Mouse (Mus musculus) lung, postnatal 36 days (tissue): ENCODE measurements at regions not wholly inside any gene's neighbourhood (a gene's known extent, or its start where the extent isn't known, plus 50 kb on each side); places are given as distances from the start of the nearest gene placed in this dataset.

Experiments used
- DNase-seq: peaks from one replicate; pipeline ENCODE4 v3.0.0; 2022; ENCODE audit warnings: mixed read lengths

GRCm38 (mm10) chr2:78972288-78973117 is 104.6 kb downstream of the Ube2e3 start:
- no peak for DNase-seq

- DNase-seq = no peak
Observed at GRCm38 (mm10) chr2:78973811-78974210, 105.9 kb downstream of the Ube2e3 start.

DNA sequence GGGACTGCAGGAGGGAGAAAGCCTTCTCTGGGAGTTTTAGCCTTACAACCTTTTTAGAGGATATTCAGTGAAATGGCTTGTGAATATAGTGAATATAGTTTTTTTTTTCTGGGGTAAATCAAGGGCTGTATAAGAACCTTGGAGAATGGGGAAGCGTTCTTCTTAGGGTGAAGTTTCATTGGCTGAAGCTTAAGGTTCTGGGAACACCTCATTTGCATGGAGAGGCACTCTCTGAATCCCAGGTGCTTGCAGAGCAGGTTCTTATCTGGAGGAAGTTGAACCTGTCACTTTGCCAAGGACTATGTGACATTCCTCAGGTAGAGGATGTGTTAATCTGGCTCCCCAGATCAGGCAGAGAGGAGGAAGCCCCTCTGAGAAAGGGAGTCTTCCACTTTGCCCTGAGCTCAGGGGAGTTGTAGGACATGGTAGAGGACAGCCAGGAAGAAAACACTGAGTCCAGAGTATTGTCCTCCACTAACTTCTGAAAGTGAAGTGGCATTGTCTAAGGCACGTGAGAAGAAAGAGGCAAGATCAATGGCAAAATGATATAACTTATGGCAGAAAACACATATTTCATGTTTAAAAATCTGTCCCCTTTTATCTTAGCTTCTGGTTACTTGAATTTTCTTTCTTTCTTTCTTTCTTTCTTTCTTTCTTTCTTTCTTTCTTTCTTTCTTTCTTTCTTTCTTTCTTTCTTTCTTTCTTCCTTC is 106.9 kb downstream of the Ube2e3 start:
- DNase-seq = no peak

- no peak for DNase-seq
Observed at GRCm38 (mm10) chr2:78975393-78975774, 107.5 kb downstream of the Ube2e3 start.

DNA sequence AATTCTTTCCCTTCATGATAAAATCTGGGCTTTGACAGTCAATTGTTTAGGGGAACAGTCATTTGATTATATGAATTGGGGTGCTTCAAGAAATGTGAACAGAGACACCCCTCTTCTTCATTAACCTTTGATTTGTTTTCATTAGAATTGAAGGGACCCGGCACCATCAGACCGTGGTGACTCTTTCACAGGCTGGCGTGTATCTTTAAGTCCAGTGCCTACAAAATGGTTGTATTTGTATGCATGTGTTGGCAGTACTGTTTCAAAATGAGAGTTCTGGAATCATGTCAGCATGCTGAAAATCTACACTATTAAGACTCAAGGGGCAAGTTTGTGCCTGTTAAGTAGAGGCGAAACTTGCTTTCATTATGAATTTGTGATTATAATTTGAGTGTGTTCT is 108.2 kb downstream of the Ube2e3 start:
- no peak for DNase-seq

DNA sequence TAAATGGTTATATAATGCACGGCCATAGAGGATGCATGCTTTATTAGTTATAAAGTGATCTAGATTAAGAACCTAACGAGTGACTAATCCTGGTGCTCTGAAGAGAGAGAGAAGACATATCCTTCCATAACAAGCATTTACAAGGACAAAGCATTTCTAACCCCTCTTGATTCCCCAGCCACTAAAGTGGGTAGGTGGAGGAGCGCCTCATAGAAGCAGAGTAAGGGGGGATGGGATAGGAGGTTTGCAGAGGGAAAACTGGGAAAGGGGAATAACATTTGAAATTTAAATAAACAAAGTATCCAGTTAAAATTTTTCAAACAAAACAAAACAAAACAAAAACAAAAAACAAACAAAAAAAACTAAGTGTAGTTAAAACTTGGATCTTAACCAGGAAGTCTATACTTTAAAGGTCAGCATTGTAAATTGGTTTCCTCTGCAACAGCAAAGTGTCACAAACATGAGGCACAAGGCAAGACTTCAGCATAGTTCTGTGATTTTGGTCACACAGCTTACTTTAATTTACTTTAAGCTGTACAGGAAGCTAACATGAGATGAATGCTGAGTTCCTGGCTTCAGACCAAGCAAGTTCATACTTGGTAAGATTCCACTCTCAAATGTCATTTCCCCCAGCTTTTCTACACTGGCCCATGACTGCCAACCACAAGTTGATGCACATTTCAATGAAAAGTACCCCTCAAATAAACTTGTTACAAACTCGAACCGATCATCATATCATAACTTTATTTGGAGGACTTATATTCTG is 109.9 kb downstream of the Ube2e3 start:
- peak; percentile 10 for DNase-seq

- no peak for DNase-seq
Observed at GRCm38 (mm10) chr2:78980019-78980418, 112.1 kb downstream of the Ube2e3 start.

- DNase-seq = no peak
Observed at GRCm38 (mm10) chr2:78980661-78981229, 112.8 kb downstream of the Ube2e3 start.

DNA sequence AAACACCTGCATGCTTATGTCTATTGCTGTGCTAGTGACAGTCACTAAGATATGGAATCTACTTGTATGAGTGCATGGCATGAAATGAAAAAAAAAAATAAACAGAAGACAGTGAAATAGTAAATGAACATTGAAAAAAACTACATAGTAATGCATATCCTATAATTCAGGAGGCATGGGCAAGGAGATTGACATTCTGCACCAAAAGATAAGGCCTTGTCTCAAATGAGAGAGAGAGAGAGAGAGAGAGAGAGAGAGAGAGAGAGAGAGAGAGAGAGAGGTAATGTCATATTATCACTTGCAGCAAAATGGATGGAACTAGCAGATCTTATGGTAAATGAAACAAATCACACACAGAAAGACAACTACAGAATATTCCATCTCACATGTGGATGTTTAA is 115.4 kb downstream of the Ube2e3 start:
- DNase-seq = no peak

DNA sequence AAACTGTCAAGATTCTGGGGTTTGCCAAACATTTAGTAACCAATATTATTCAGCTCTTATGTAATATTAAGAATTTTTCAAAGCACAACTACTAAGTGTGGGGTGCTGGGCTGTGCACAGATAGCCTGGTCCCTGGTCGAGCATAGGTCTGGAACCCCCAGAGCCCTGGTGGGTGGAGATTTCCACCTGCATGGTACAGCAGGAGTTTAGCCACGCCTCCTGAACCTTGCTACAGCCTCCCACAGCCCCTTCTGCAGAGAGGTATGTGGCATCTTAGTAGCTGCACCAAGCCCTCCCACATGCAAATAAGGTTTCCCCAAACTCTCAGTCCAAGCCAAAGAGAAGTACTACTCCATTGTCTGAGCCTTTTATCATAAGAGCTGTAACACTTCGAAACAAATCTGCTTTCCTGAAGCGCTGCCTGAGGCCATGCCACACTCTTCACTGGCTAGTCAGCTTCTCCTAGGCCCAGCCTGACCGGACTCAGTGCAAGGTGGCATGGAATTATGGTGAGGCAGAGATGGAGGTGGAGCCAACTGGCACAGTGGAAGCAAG is 116.1 kb downstream of the Ube2e3 start:
- no peak for DNase-seq

- DNase-seq = no peak
Observed at GRCm38 (mm10) chr2:78986984-78987383, 119.1 kb downstream of the Ube2e3 start.

DNA sequence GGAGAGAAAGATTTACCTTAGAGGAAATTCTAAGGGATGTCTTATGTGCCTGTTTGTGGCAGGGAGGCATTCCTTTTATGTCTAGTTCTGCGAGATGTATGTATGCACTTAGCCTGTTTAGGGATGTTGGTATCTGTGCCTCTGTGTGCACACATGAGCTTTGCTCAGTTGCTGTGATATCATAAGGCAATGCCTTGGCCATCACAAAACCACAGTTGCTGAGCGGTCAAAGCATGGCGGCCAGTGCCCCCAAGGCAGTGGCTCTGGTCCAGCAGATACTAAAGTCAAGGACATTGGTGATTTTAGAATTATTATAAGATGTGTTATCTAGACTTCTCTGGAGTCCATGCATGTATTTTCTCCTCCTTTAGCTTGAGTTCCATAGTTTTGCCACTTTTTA is 119.5 kb downstream of the Ube2e3 start:
- DNase-seq = no peak

DNA sequence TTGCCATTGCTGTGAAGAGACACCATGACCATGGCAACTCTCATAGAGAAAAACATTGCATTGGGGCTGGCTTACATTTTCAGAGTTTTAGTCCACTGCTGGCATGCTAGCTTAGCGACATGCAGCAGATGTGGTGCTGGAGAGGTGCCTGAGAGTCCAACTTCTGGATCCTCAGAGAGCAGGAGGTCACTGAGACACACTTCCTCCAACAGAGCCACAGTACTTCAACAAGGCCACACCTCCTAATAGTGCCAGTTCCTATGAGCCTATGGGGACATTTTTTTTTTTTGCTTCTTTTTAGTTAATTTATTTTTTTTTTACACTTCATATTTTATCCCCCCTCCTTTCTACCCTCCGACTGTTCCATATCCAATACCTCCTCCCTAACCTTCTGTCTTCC is 120.3 kb downstream of the Ube2e3 start:
- no peak for DNase-seq

- DNase-seq = peak; percentile 15
Observed at GRCm38 (mm10) chr2:78994800-78995555, 127.1 kb downstream of the Ube2e3 start.

DNA sequence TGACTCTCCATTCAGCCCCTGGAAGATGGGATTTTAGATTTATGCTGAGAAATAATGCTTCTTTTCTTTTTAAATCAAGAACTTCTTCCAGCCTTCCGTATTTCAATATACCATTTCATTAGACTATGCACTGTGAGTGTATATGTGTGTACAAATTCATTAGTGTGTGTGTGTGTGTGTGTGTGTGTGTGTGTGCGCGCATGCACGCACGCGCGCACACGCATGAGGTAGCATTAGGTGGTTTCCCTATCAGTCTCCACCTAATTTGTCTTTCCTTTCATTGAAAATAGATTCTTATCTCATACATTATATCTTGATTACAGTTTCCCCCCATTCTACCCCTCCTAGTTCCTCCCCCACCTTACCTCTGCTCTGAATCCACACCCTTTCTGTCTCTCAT is 130.7 kb downstream of the Ube2e3 start:
- no peak for DNase-seq

GRCm38 (mm10) chr2:78999410-78999809 is 131.5 kb downstream of the Ube2e3 start:
- DNase-seq = no peak

DNA sequence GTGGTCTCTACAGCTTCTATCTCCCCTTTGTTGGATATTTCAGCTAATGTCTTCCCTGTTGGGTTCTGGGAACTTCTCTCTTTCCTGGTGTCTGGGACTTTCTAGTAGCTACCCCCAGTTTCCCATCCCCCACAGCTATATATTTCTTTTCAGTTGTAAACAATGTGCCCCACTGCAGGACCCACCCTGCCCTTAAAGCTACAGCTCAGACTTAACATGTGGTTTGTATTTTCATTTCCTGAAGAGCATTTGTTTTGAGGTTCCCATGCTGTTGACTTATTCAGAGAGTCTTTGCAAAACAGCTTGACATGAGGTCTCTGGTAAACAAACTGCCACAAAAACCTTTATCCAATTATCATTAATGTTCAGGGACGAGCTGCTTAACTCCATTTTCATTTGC is 136.9 kb downstream of the Ube2e3 start:
- peak; percentile 11 for DNase-seq

GRCm38 (mm10) chr2:79008642-79009041 is 140.7 kb downstream of the Ube2e3 start:
- DNase-seq = no peak

GRCm38 (mm10) chr2:79009791-79010190 is 141.9 kb downstream of the Ube2e3 start:
- no peak for DNase-seq

DNA sequence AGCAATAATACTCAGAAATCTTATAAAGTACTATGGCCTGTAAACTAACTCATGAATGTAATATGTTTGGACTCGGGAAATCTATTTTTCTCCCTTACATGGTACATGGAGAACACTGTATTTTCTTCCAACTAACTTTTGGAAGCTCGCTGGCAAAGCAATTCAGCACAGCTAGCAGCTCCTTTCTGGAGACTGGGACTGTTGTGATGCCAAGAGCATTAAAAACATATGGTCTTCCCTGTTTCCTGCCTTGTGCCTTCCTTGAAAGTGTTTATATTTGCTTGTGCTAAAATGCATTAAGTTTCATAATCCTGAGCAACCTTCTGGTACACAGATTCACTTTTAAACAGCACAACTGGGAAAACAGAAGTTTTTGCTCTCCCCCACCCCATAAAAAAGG is 142.3 kb downstream of the Ube2e3 start:
- no peak for DNase-seq

DNA sequence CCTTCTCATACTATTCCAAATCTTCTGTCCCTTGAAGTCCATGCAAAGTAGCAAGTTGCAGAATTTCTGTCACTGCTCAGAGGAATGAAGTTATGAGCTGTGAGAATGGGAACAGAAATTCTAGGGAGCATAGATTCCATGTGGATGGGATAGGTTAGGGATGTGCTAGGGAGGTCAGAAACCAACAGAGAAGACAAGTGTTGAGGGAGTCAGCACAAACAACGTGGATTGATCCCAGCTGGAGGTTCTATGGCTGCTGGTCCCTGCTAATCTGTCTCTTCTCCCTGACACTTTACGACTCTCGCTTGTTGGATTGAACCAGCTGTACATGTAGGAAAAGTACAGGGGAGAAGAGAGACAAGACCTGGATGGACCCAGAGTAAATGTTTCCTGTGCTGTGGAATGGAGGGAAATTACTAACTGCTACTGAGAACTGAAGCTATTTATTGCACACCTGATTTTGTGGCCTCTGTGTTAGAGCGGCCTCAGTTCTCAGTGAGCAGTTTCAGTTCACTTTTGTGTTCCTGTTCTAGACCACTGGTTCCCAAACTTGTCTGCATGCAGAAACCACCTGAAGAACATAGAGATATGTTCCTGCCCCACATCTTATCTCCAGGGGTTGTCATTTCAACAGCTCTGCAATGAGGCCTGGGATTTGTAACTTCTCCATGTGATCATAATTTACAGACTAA is 151.0 kb downstream of the Ube2e3 start:
- DNase-seq = peak; percentile 7

DNA sequence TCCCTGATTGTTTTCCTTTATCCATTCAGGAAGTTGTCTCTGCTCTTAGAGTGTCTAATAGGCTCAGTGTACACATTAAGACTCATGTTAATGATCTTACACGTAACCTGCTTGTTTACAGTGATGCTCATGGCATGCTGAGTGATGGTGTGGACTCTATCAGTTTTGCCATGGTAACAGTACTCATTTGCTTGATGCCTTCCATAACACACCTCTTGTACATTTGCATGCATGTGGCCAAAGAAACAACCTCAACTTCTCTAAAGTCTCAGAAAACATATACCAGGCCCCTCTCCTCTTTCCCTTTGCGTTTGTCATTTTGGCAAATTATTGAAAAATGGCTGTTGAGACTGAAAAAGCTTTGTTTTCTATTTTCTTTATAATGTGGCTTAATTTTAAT is 155.0 kb downstream of the Ube2e3 start:
- DNase-seq = no peak
